In the genomic region with DNA sequence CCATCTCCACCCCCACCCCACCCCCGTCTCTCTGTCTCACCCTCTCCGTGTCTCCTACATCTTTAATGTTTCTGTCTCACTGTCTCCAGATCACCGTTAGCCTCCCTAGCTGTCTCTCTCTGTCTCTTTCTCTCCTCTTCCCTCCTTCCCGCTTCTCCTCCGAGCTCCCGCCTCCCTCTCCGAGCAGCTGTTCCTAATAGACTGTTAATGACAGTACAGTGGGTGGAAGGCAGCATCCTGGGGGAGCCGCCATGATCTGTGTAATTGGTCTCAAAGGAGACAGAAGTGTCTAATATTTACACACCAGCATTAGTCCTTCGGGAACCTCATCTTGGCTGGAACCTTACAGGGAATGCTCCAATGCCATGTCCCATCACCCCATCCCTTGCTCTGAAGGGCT, we compare ENCODE assay signal across 11 mouse cellular contexts. TPM values are rescaled to one million over a fixed set of nuclear protein-coding genes. Genes with fewer than 3 reads are reported as not detected.
DNase-seq lines count a peak whose midpoint lies in the region; ATAC-seq lines count a peak whose summit lies in the region.
"Had no signal": no experiment of that assay in that cellular context is flagged by ENCODE, and none has a peak within 500 bp of the region (broad histone marks: within the 10 kb centered on the region; RNA-seq: fewer than 3 reads in every experiment).

No protein-coding gene starts in this region.

- no peaks in the 10 kb centered on the region for H3K9me3 ChIP-seq in kidney, embryonic 16.5 days (ENCODE audit: low read length)
- H3K9me3 ChIP-seq in embryonic facial prominence, embryonic 11.5 days (replicated peaks; ENCODE audit: control insufficient read depth, low read length), result no peaks in the 10 kb centered on the region
- no peaks in the 10 kb centered on the region for H3K9me3 ChIP-seq in hindbrain, embryonic 11.5 days (ENCODE audit: control insufficient read depth, low read length)
- H3K9me3 ChIP-seq in midbrain, embryonic 16.5 days (replicated peaks; ENCODE audit: control insufficient read depth, low read length, poor library complexity, severe bottlenecking), result no peaks in the 10 kb centered on the region
- no peaks in the 10 kb centered on the region for H3K9me3 ChIP-seq in liver, embryonic 12.5 days (replicated peaks)

- DNase-seq in kidney, postnatal 36 days, result no peak
- peak; percentile 27 for DNase-seq in embryonic facial prominence, embryonic 11.5 days (ENCODE audit: low spot score)
- no peak for DNase-seq in hindbrain, embryonic 11.5 days (ENCODE audit: low spot score)
- DNase-seq in c-Kit-positive CD71-positive TER-119-positive erythroid progenitor cells, embryonic 14.5 days (ENCODE audit: low spot score), result no peak
- no peak for DNase-seq in layer of hippocampus, adult 9-11 months
- DNase-seq: cerebellum, adult 8-10 months; left cerebral cortex, postnatal 4 days; right cerebral cortex, postnatal 25 days had no signal

- WGBS in kidney, embryonic 16.5 days, result 32% methylated on average over 9 of the region's 9 CpGs
- 22% methylated on average over 9 of the region's 9 CpGs for WGBS in embryonic facial prominence, embryonic 11.5 days
- WGBS in hindbrain, embryonic 11.5 days, result 38% methylated on average over 9 of the region's 9 CpGs
- WGBS in midbrain, embryonic 16.5 days, result 26% methylated on average over 9 of the region's 9 CpGs
- 65% methylated on average over 9 of the region's 9 CpGs for WGBS in liver, embryonic 12.5 days (ENCODE audit: insufficient replicate concordance)

- peaks cover 64% of the 10 kb centered on the region for H3K4me1 ChIP-seq in kidney, embryonic 16.5 days (ENCODE audit: insufficient read depth, low read length)
- H3K4me1 ChIP-seq in embryonic facial prominence, embryonic 11.5 days (ENCODE audit: control insufficient read depth, insufficient read depth, low read length), result peaks cover 44% of the 10 kb centered on the region
- H3K4me1 ChIP-seq in hindbrain, embryonic 11.5 days (replicated peaks; ENCODE audit: control insufficient read depth, insufficient read depth, low read length), result peaks cover 30% of the 10 kb centered on the region
- H3K4me1 ChIP-seq in midbrain, embryonic 16.5 days (ENCODE audit: control insufficient read depth, insufficient read depth, low read length), result peaks cover 54% of the 10 kb centered on the region
- H3K4me1 ChIP-seq in liver, embryonic 12.5 days, result peaks cover 69% of the 10 kb centered on the region

- no peak for ATAC-seq in kidney, embryonic 16.5 days (ENCODE audit: low FRiP score, low TSS enrichment)
- no peak for ATAC-seq in embryonic facial prominence, embryonic 11.5 days (replicated peaks; ENCODE audit: insufficient number of reproducible peaks, low FRiP score, low TSS enrichment, low read depth)
- ATAC-seq in hindbrain, embryonic 11.5 days (ENCODE audit: low FRiP score), result no peak
- ATAC-seq in midbrain, embryonic 16.5 days, result no peak
- no peak for ATAC-seq in liver, embryonic 12.5 days

- H3K27ac ChIP-seq in kidney, embryonic 16.5 days (ENCODE audit: low read length), result peak overlapping the region; percentile 63
- peak overlapping the region; percentile 16; the same call in 1 of the 2 replicates for H3K27ac ChIP-seq in embryonic facial prominence, embryonic 11.5 days (replicated peaks; ENCODE audit: low read depth, low read length)
- H3K27ac ChIP-seq in hindbrain, embryonic 11.5 days (ENCODE audit: low read depth, low read length), result peak overlapping the region; percentile 40; the same call in 1 of the 2 replicates
- peak overlapping the region; percentile 41; the same call in 1 of the 2 replicates for H3K27ac ChIP-seq in midbrain, embryonic 16.5 days (ENCODE audit: low read length)
- no peak overlapping the region for H3K27ac ChIP-seq in liver, embryonic 12.5 days

- H3K9ac ChIP-seq in kidney, embryonic 16.5 days (replicated peaks; ENCODE audit: low read length), result no peak overlapping the region; the same call in 1 of the 2 replicates
- H3K9ac ChIP-seq in embryonic facial prominence, embryonic 11.5 days (replicated peaks; ENCODE audit: low read length), result peak overlapping the region; percentile 7
- peak overlapping the region; percentile 42; the same call in 1 of the 2 replicates for H3K9ac ChIP-seq in hindbrain, embryonic 11.5 days (ENCODE audit: low read depth, low read length)
- H3K9ac ChIP-seq in midbrain, embryonic 16.5 days (ENCODE audit: low read depth, low read length), result peak overlapping the region; percentile 40; the same call in 1 of the 2 replicates
- H3K9ac ChIP-seq in liver, embryonic 12.5 days, result no peak overlapping the region

- H3K27me3 ChIP-seq in kidney, embryonic 16.5 days (ENCODE audit: insufficient read depth, low read length), result no peaks in the 10 kb centered on the region
- no peaks in the 10 kb centered on the region for H3K27me3 ChIP-seq in embryonic facial prominence, embryonic 11.5 days (ENCODE audit: control insufficient read depth, insufficient read depth, low read length)
- H3K27me3 ChIP-seq in hindbrain, embryonic 11.5 days (ENCODE audit: control insufficient read depth, insufficient read depth, low read length), result peaks cover 3% of the 10 kb centered on the region; the same call in 1 of the 2 replicates
- no peaks in the 10 kb centered on the region for H3K27me3 ChIP-seq in midbrain, embryonic 16.5 days (ENCODE audit: control insufficient read depth, insufficient read depth, low read depth, low read length)
- peaks cover 23% of the 10 kb centered on the region for H3K27me3 ChIP-seq in liver, embryonic 12.5 days (replicated peaks)

- H3K4me3 ChIP-seq in kidney, embryonic 16.5 days (ENCODE audit: low read length), result no peak overlapping the region
- H3K4me3 ChIP-seq in embryonic facial prominence, embryonic 11.5 days (ENCODE audit: low read depth, low read length), result no peak overlapping the region
- H3K4me3 ChIP-seq in hindbrain, embryonic 11.5 days (ENCODE audit: low read depth, low read length), result no peak overlapping the region
- H3K4me3 ChIP-seq in midbrain, embryonic 16.5 days (ENCODE audit: low read depth, low read length), result no peak overlapping the region
- no peak overlapping the region for H3K4me3 ChIP-seq in liver, embryonic 12.5 days

- H3K36me3 ChIP-seq in kidney, embryonic 16.5 days (ENCODE audit: insufficient read depth, low read length), result no peaks in the 10 kb centered on the region
- no peaks in the 10 kb centered on the region for H3K36me3 ChIP-seq in embryonic facial prominence, embryonic 11.5 days (replicated peaks; ENCODE audit: control insufficient read depth, insufficient read depth, low read depth, low read length)
- no peaks in the 10 kb centered on the region for H3K36me3 ChIP-seq in hindbrain, embryonic 11.5 days (ENCODE audit: control insufficient read depth, insufficient read depth, low read length)
- H3K36me3 ChIP-seq in midbrain, embryonic 16.5 days (ENCODE audit: control insufficient read depth, insufficient read depth, low read length), result no peaks in the 10 kb centered on the region
- peaks cover 7% of the 10 kb centered on the region; the same call in 1 of the 2 replicates for H3K36me3 ChIP-seq in liver, embryonic 12.5 days

- H3K4me2 ChIP-seq in kidney, embryonic 16.5 days (replicated peaks; ENCODE audit: low read depth, low read length), result no peak overlapping the region
- no peak overlapping the region for H3K4me2 ChIP-seq in embryonic facial prominence, embryonic 11.5 days (ENCODE audit: low read depth, low read length)
- no peak overlapping the region for H3K4me2 ChIP-seq in hindbrain, embryonic 11.5 days (replicated peaks; ENCODE audit: low read depth, low read length)
- no peak overlapping the region for H3K4me2 ChIP-seq in midbrain, embryonic 16.5 days (ENCODE audit: low read length)
- no peak overlapping the region for H3K4me2 ChIP-seq in liver, embryonic 12.5 days

RNA-seq across cellular contexts. Expression of a gene that starts 56.0 kb away (rescaled TPM):
- polyA plus RNA-seq in kidney, embryonic 16.5 days (2015; fragmentation: Nextera tagmentation; extraction: Ambion mirVana), result 6.7 and 7.9 TPM in 2 replicates
- 7.5 and 8.1 TPM in 2 replicates for polyA plus RNA-seq in embryonic facial prominence, embryonic 11.5 days (2014; fragmentation: Nextera tagmentation; extraction: Ambion mirVana)
- 16.5 and 17.8 TPM in 2 replicates for polyA plus RNA-seq in hindbrain, embryonic 11.5 days (2014; fragmentation: Nextera tagmentation; extraction: Ambion mirVana)
- 13.3 and 17.6 TPM in 2 replicates for polyA plus RNA-seq in midbrain, embryonic 16.5 days (2015; fragmentation: Nextera tagmentation; extraction: Ambion mirVana)
- 14.5 and 15.9 TPM in 2 replicates for polyA plus RNA-seq in liver, embryonic 12.5 days (2016; fragmentation: Nextera tagmentation; extraction: Ambion mirVana)

Comparison
In these comparisons a context has a peak if more than half of its experiments do, and no peak if none do; other contexts are left out.
1. H3K9ac ChIP-seq: peak in embryonic facial prominence, embryonic 11.5 days (single experiment), hindbrain, embryonic 11.5 days (single experiment) and midbrain, embryonic 16.5 days (single experiment); none in kidney, embryonic 16.5 days (single experiment) and liver, embryonic 12.5 days (single experiment).